Mouse (Mus musculus): ENCODE data around the gene Hdac9.

DNA sequence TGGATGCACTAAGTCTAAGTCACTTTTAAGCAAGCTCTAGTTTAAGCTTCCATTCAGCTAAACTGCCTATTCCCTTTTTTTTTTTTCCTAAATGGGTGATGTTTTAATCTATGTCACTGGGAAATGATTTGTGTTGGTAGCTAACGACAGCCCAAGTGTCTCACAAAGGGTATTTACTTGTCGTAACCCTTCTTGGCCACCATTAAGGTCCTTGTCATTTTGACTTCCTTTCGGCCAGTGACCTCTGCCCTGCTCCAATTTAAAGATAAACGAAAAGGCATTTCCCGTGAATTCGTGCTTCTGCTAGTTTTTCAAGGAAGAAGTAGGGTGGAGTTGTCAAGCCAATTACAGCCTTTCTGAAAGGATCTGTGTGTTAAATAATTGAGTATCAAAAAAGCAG is 565.0 kb downstream of the Hdac9 start:
- no peak for TF ChIP-seq CTCF (IDR thresholded peaks at IDR 0.05; ENCODE audit: borderline replicate concordance, extremely low read depth, insufficient read depth, insufficient read length)
- no peak for TF ChIP-seq POLR2A (IDR thresholded peaks at IDR 0.05; ENCODE audit: borderline replicate concordance, extremely low read depth, insufficient read depth, insufficient read length, poor library complexity, severe bottlenecking)

Data from brain, embryonic 14.5 days (tissue).